Mouse (Mus musculus) urinary bladder, adult 18-20 months (tissue): ENCODE results near the gene Lysmd2.
A peak's percentile ranks its signal among the peaks of the same experiment; 100 is the strongest.
"Not testable (repeated sequence)": the region's sequence is repeated elsewhere in the genome, so short reads cannot be mapped to it uniquely, and the experiment has no call there.

Source experiments
- DNase-seq, 2 experiments: peaks; one replicate each; pipeline ENCODE4 v3.0.0; 2022; ENCODE audit warnings: low spot score in 2 of 2, mixed read lengths in 2 of 2

Lysmd2 gene

GRCm38 (mm10) chr9:75625556-75626307, at the start of gene Lysmd2:
TSS of gene Lysmd2 (plus strand) at chr9:75625741.
- peak; percentile 71 to 77 for DNase-seq

GRCm38 (mm10) chr9:75579321-75579720, 46.2 kb upstream of the Lysmd2 start:
- DNase-seq, result no peak

GRCm38 (mm10) chr9:75581694-75582350, 43.7 kb upstream of the Lysmd2 start:
- DNase-seq, result peak in 1 of 2 experiments; percentile 11

- DNase-seq, result no peak
These were observed 35.4 kb upstream of the Lysmd2 start for GRCm38 (mm10) chr9:75589850-75590790.

GRCm38 (mm10) chr9:75593481-75593880, 32.1 kb upstream of the Lysmd2 start:
- DNase-seq, result no peak

- DNase-seq, result no peak
These were observed 28.5 kb upstream of the Lysmd2 start for GRCm38 (mm10) chr9:75597036-75597435.

- DNase-seq, result no peak
These were observed 27.9 kb upstream of the Lysmd2 start for GRCm38 (mm10) chr9:75597596-75597995.

GRCm38 (mm10) chr9:75599191-75599841, 26.2 kb upstream of the Lysmd2 start:
- no peak for DNase-seq

GRCm38 (mm10) chr9:75600166-75600934, 25.2 kb upstream of the Lysmd2 start:
- no peak for DNase-seq

GRCm38 (mm10) chr9:75601510-75601909, 24.0 kb upstream of the Lysmd2 start:
- DNase-seq, result no peak

GRCm38 (mm10) chr9:75607496-75607895, 18.0 kb upstream of the Lysmd2 start:
- DNase-seq, result no peak

- DNase-seq, result no peak
These were observed 16.0 kb upstream of the Lysmd2 start for GRCm38 (mm10) chr9:75609505-75609904.

GRCm38 (mm10) chr9:75609965-75610364, 15.6 kb upstream of the Lysmd2 start:
- DNase-seq, result no peak

- DNase-seq, result peak; percentile 22 to 44
These were observed 14.7 kb upstream of the Lysmd2 start, which contains the start of gene Tmod2 for GRCm38 (mm10) chr9:75610571-75611493. TSS of gene Tmod2 (minus strand) at chr9:75611325.

GRCm38 (mm10) chr9:75616560-75616959, 9.0 kb upstream of the Lysmd2 start:
- no peak for DNase-seq

- DNase-seq, result no peak
These were observed 6.6 kb upstream of the Lysmd2 start for GRCm38 (mm10) chr9:75618836-75619400.

- not testable (repeated sequence) for DNase-seq
These were observed 5.8 kb upstream of the Lysmd2 start for GRCm38 (mm10) chr9:75619761-75620160.

GRCm38 (mm10) chr9:75621428-75621827, 4.1 kb upstream of the Lysmd2 start:
- DNase-seq, result no peak

GRCm38 (mm10) chr9:75624983-75625555, 472 bp upstream of the Lysmd2 start:
- DNase-seq, result peak in 1 of 2 experiments; percentile 4
